Mouse (Mus musculus): ENCODE data around the gene Gm13889.

Gene Gm13889

DNA sequence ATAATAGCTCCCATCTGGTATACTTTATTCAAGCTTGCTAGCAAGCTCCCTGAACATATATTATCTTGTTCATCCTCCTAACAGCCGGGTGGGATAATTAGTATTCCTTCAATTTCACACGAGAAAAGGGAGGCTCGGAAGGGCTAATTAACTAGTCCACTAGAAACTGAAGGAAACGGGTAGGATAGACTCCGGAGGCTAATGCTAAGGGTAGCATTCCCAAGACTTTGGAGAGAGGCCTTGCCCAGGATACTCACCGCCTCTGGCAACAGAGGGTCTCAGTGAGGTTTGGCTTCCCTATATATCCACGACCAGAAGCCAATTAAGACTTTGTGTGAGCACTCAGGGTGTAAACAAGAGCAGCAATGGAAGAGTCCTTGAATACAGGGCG is 779 bp upstream of the Gm13889 start:
- no peak for DNase-seq

DNA sequence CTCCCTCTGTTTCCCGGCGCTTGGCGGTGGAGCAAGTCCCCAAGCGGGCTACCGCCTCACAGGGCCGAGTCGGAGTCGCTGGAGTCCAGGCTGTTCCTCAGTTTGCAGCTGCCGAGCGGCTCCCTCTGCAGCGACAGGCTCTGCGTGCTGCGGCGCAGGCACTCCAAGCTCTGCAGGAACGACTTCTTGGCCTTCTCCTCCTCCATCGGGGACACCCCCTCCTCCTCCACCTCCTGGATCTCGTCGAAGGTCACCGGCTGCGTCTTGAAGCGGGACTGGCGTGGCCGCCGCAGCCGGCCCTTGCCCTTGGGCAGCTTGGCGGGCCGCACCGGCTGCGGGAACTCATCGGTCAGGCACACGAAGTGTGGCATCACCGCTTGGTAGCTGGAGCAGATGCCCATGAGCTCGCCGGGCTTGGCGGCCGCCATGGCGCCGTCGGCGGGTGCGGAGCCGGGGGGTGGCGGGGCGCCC is 635 bp downstream of the Gm13889 start:
- DNase-seq, result peak; percentile 7

DNA sequence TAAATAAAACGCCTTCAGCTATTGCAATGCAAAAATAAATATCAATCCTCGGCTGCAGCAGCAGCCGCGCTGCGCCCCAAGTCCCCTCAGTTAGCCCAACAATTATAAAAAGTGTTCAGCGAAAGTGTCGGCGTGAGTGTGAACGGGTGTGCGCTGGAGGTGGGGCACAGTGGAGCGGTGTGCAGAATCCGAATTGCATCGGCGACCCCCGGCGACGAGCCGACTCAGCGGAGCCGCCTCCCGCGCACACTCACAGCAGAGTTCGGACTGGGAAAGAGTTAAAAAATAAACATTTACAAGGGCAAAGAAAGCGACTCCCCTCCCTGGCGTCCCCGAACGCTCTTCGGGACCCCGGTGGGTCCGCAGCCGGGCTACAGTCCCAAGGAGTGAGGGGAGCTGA is 1.1 kb downstream of the Gm13889 start:
- DNase-seq, result no peak

DNA sequence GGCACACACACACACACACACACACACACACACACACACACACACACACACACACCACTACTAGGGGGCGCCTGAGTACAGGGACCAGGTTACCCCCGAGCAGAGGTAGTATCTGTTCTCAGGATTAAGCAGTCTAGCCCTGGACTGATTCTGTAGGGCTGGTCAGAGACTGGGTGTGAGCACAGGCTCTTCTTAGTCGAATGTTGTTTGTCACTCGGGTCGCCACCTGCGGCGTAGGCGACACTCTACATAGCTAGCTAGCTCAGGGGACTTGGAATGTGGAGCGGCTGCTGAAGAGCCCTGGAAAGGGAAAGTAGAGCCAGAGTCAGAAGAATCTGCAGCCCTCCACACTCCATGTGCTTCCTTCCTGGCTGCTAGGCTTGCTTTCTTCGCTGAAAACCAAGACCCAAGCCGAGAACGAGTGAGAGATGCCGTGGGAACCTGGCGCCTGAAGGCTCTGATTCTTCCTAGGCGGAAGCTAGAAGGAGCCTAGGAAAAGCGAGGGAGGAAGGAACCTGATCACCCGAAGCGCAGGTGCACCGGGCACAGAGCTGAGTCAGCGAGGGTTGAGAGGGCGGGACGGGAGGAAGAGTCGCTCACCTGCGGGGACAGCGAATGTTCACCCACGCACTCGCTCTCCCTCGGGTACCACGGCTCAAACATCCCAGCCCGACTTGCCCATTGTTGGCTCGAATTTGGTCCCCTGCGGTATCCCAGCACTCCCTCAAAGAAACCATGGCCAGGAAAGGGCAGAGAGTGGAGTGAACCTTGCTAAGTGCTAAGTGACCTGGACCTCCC is 2.0 kb downstream of the Gm13889 start:
- DNase-seq, result no peak

DNA sequence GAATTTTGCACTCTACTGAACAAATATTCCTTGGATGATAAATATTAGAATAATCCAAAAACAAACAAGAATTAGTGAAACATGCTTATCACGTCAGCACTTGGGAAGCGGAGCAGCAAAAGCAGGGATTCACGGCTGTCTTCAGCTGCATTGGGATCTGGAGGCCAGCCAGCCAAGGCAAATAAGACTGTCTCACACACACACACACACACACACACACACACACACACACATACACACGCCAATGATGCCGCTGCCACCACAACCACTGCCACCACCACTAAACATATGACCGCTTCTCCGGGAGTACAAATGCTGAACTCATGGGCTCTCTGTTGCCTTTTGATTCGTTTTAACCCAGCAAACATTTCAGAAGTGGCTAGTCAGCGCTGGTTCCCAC is 3.3 kb downstream of the Gm13889 start:
- DNase-seq, result no peak

DNA sequence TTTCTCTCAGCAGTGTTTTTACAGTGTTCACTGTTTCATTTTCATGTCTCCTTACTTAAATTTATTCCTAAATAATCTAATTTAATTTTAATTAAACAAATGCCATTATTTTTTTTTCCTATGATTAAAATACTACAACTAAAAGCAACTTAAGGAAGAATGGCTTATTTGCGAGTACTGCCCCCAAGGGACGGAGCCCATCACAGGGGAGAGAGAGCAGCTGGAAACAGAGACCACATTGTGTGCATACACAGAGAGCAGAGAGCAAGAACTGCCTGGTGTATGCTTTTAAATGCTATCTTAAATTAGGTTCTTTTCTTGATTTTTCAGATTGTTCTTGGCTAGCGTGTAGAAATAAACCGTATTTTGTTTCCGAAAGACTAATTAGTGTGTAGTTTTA is 10.0 kb downstream of the Gm13889 start:
- no peak for DNase-seq

DNA sequence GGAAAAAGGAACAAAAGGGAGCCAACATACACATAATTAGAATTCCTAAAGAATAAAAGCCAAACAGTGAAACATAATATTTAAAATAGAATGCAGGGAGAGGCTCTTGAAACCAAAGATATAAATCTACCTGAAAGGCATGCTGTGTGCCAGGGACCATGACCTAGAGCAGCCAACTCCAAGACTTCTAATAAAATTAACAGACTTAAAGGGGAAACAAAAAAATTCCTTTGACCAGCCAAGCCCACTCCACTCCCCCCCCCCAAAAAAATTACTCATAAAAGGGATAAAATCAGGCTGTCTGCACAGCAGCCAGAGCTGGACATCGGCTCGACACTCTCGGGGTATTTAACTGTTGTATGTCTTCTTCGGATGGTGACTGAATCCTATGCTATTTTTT is 12.1 kb downstream of the Gm13889 start:
- DNase-seq, result no peak

DNA sequence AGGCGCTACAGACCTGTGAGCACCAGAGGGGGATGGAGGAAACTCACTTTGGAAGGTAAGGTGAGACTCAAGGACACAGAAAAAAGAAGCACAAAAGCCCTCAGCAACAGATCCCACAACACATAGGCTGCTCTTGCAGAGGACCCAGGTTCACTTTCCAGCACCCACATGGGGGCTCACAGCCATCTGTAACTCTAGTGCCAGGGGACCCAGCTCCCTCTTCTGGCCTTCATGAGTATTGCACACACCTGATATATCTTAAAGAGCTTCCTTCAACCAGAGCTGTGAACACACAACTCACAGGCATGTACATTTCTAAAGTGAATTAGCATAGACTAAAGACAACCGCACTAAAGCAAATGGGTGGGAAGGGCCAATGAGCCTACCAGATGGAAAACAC is 12.9 kb downstream of the Gm13889 start:
- peak; percentile 17 for DNase-seq

DNA sequence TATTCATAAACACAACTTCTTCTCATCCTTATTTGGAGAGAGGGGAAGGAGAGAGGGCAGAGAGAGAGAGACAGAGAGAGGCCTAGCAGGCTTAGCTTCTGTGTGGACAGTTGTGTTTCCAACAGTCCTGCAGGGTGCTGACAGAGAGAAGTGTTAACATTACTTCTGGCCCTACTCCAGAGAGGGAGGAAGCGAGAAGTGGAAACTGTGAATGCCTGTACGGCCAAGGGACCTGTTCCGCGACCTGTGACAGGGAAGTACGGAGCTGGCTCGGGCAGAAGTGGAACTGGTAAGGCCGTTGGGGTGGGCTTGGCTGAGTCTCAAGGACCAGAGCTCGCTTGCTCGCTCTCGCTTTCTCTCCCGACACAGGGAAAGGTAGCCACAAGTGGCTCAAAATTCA is 15.3 kb downstream of the Gm13889 start:
- DNase-seq, result no peak

DNA sequence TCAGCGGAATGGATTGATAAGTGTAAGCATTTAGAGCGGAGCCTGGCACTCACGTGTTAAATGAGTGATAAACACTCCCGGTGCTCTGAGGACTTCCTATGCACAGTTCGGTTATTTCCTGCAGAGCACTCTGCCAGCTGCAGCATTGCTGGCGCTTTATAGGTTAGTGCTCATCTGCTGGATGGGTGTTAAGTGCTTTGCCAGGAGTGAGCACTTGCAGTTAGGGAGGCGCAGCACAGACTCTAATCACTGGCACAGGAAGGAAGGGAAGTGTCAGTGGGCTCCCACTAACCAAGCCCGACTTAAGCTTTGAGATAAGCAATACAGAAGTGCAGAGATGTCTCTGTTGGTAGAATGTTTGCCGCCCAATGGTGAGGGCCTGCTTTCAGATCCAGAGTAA is 18.5 kb downstream of the Gm13889 start:
- DNase-seq, result no peak

DNA sequence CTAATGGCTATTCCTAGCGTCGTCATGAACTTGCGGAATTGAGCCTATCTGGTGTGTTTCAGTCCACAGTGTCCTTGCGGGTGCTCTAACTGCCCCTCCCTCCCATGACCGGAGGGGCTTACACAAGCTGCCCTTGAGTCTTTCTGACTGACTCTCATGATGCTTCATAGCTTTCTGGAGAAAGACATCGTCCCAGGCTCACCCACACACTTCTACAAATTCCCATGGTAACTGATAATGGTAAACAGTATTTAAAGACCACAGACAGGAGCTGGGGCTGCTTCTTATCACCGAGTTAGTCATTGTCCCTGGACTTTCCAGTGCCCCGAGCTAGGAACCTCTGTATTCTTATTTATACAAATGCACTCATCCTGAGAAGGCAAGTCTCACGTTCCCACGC is 28.1 kb downstream of the Gm13889 start:
- no peak for DNase-seq

DNA sequence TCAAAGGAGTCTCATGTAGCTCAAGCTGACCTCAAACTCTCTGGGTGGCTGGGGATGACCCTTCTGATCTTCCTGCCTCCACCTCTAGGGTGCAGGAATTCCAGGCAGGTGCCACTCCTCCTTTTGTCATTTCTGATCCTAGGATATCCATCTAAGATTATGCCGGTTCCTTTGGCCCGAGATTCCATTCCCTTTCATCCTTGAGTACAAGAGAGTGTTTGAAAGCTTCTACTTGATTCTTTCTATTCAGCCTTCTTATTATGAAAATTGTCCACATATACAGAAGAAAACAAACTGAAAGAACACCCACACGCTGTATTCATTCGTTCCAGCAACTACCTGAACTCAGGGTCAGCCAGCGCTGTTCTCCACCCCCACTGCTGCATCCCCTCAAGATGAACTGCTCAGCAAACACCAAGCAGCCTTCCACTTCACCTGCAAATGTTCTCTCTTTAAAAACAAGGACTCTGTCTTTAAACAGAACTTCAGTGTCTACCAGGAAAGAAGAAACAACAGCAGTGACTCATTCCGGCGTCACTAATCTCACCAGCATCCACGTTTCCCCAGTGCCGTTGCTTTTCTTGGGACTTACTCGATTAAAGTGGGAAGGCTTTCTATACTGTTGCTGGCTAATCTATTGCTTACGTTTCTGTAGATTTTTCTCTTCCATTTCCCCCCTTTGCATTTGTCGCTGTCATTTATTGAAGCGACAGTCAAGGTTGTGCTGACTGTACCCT is 29.1 kb downstream of the Gm13889 start:
- DNase-seq, result no peak

DNA sequence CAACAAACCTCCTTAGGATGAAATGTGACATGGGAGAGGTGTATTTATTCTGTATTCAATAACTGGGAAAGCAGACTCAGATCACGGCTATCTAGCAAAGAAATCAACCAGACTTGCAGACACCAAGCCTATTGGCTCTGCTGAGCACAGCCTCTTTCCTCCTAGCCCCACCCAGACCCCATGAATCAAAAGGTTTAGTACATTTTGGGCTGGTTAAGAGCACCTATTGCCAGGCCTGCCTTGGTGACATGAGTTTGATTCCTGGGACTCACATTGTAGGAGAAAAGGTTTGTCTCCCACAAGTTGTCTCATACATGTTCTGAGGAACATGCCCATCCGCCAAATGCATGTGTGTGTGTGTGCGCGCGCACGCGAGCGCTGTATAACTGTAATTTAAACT is 30.9 kb downstream of the Gm13889 start:
- no peak for DNase-seq

DNA sequence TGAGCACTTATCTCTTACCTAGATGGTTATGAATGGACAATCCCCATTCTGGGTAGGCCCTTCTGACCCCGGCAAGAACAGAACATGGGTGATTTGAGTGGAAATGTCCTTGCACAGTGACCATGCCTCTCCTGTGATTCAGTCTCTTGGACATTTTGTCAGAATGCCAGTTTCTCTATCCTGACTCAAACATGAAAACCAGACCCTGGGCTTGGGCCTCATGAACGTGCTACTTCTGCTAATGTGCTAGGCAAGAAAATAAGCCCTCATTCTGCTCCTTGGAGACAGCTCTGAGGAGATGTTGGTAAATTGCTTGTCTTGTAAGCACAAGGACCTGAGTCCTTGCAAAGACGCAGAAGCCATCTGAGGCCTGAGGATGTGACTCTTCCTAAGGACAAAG is 37.9 kb downstream of the Gm13889 start:
- DNase-seq, result no peak

DNA sequence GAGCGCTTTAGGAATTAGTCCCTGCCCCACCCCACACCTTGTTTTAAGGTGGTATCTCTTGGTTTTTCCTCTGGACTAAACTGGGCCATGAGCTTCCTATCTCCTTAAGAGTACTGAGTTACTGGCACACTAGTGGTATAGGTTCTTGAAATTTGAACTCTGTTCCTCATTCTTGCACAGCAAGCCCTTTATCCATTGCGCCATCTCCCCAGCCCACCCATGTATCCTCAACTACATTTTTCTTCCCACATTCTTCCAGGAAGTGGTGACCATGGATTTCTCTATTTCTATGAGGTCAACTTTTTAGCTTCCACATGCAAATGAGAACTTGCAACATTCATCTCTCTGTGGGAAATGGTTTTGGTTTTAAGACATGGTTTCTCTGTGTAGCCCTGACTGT is 43.4 kb downstream of the Gm13889 start:
- DNase-seq, result no peak

DNA sequence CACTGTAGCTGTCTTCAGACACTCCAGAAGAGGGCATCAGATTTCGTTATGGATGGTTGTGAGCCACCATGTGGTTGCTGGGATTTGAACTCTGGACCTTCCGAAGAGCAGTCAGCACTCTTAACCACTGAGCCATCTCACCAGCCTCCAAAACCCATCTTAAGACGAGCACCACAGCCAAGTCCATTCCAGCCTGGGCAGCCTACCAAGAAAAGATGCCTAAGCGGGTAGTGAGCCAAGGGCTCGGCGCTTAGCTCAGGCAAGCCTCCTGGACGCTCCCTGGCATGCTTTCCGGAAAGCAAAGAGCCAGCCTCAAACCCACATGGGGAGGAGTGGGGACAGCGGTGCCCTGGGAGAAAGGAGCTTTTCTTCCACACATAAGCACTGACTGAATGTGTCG is 45.1 kb downstream of the Gm13889 start:
- no peak for DNase-seq

DNA sequence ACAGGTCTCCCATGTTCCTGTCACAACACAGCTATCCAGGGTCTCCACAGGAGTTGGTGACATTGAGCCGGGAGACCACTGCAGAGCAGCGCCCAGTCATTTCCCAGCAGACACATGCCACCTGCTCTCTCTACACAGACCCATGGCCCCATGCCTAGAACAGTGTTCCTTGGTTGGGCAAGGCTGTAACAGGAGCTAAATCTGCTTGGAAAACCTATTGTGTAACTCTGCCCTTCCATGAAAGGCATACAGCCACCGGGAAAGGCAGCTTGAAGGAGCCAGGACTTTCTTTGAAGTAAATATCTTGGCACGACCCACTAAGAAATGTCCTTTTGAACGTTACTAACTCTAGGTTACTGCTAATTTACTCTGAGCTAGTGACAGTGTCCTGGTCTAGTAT is 47.3 kb downstream of the Gm13889 start:
- no peak for DNase-seq

DNA sequence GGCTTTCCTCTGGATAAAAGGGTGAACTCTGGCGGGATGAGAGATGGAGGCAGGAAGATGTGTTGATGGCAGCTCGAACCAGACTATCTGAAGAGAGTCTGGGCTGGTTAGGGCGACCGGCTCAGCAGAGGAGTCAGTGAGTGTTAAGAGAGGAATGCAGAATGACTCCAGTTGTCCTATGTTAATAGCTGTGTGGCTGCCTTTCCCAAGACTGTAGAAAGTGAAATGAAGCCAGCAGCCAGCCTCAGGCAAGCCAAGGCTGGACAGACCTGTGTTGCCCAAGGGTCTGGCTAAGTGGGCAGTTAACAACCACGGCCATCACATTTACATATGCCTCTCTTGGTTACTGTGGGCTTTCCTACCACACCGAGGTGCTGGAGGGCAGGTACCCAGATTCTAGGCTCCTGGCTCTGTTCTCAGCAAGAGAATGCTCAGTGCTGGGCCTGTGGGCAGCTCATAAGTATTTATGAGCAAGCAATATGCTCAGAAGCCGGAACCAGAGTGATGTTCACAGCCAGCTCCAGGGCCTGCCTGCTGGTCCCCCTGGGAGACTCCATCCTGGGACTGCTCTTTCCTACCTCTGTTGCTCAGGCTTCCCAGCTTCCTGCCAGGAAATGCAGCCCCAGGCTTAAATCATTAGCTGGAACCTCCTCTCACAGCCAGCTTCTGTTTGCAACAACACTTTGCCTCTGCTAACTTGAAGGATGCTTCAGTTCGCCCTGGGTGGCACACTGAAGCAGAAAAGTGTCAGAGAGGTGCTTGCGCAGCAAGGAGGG is 49.3 kb downstream of the Gm13889 start:
- no peak for DNase-seq

DNA sequence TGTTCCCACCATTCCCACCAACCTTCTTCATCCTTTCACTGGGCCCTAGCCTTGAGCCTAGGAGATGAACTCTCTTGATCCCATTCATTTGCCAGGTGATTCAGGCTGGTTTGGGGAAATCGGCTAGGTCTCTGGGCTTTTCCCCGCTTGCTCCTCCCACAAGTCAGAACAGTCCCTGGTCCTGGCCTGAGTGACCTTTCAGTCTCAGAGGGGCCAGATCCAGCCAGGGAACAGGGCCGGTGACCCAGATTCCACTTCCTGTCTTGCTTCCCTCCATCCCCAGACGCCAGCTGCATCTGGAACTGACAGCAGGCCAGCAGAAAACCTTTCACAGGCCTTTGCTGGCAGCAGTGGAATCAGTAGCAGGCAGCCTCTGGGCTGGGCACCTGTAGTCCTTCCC is 50.7 kb downstream of the Gm13889 start:
- DNase-seq, result no peak
